Mouse (Mus musculus): ENCODE measurements around the gene Slc25a3.

GRCm38 (mm10) chr10:91171041-91171440 is 47.2 kb upstream of the Slc25a3 start:
- TF ChIP-seq CTCF (IDR thresholded peaks at IDR 0.05; ENCODE audit: insufficient read depth, low read length) (no peak), POLR2A (IDR thresholded peaks at IDR 0.05; ENCODE audit: borderline replicate concordance, extremely low read depth, low read depth, low read length) (no peak)

Data from lung, adult 2 months (tissue).